Mouse (Mus musculus) liver, postnatal 0 days (tissue): Measurements from ENCODE around the gene Snx13.

ENCODE experiments used
- CTCF ChIP-seq: sonication (generic); IDR thresholded peaks from 2 replicates; pipeline ENCODE4 v1.5.1; 2016; ENCODE audit warnings: antibody characterized with exemption, low read depth
- EP300 ChIP-seq: IDR thresholded peaks from 2 replicates; pipeline ENCODE4 v1.6.1; 2016; ENCODE audit warnings: antibody characterized with exemption, low read depth, mild to moderate bottlenecking

GRCm38 (mm10) chr12:35055114-35056095 is 8.4 kb downstream of the Snx13 start:
- TF ChIP-seq EP300 (no peak), CTCF (no peak)
